Mouse (Mus musculus) embryonic facial prominence, embryonic 12.5 days (tissue): ENCODE results near the gene Prpsap1. TPM values are rescaled to one million over a fixed set of nuclear protein-coding genes. Genes with fewer than 3 reads are reported as not detected.

Source experiments
- ATAC-seq: fragments of 200-750 bp; cut with Nextera tagmentation; 2 replicates; pipeline ENCODE4 v1.8.0; 2017; ENCODE audit not compliant: insufficient number of reproducible peaks, insufficient read depth, low FRiP score, low TSS enrichment
- H3K27ac ChIP-seq: fragments of 300-500 bp; sonication (generic); 2 replicates; pipeline ENCODE4 v1.5.1; 2016; ENCODE audit warnings: mild to moderate bottlenecking
- H3K27me3 ChIP-seq: fragments of 300-500 bp; sonication (generic); 2 replicates; pipeline ENCODE4 v1.6.1; 2016; ENCODE audit warnings: mild to moderate bottlenecking, moderate library complexity
- H3K36me3 ChIP-seq: fragments of 300-500 bp; sonication (generic); 2 replicates; pipeline ENCODE4 v1.6.1; 2016; ENCODE audit warnings: mild to moderate bottlenecking
- H3K4me1 ChIP-seq: fragments of 300-500 bp; sonication (generic); 2 replicates; pipeline ENCODE4 v1.6.1; 2016
- H3K4me2 ChIP-seq: fragments of 300-500 bp; sonication (generic); replicated peaks from 2 replicates; pipeline ENCODE4 v1.6.1; 2016; ENCODE audit warnings: mild to moderate bottlenecking, moderate library complexity
- H3K4me3 ChIP-seq: fragments of 300-500 bp; sonication (generic); 2 replicates; pipeline ENCODE4 v1.5.1; 2016; ENCODE audit warnings: mild to moderate bottlenecking
- H3K9ac ChIP-seq: fragments of 300-500 bp; sonication (generic); 2 replicates; pipeline ENCODE4 v1.6.1; 2016; ENCODE audit warnings: mild to moderate bottlenecking, moderate library complexity
- H3K9me3 ChIP-seq: fragments of 300-500 bp; sonication (generic); 2 replicates; pipeline ENCODE4 v1.6.1; 2016; ENCODE audit warnings: mild to moderate bottlenecking, moderate library complexity
- WGBS: fragments of 180-500 bp; shearing (Covaris S2); methylation state at CpG from one replicate; pipeline ENCODE4 v1.1.7; 2016; 5-methylcytosine and 5-hydroxymethylcytosine counted together
- polyA plus RNA-seq: library from polyadenylated mRNA; unstranded; fragments of >200 nt; fragmentation: Nextera tagmentation; extraction: Ambion mirVana; gene quantifications from 2 replicates; pipeline ENCODE4 v1.2.1, GENCODE M21; 2016

Gene Prpsap1
- polyA plus RNA-seq, 1 experiment from 2014 or later, result 197 TPM

DNA sequence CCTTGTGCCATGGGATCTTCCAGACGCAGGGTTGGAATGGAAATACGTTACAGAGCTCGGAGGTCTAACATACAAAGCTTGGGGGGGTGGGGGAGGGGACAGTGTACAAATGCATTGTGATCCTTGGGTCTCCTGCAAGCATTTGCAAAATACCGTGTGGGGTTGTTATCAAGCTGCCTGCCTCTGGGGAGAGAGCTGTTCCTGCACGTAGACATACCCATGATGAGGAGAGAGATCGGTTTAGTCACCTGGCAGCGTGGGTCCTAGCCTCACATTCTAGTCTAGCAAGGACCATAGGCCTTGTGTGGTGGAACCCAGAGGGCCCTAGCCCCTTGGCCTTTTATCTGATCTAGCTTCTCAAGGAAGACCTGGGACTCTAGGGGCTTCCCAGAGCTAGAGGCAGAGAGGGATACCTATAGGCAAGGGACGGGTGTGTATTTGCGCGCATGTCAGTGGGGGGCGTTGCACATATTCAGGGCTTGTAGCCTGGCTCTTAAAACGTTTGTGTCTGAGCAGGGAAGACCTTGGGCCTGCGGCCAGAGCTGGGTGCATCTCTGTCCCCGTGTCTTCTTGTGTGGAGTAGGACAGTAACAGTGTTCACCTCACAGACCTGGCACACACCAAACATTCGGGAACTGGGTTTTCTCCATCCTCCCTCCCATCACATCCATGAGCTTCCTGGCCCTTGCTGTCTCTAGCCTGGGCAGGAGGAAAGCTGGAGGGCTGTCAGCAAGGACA is 51.7 kb downstream of the Prpsap1 start:
- no peak for ATAC-seq
- H3K27ac ChIP-seq, result 0 out of 2 replicates have a peak overlapping the region, but pooled peaks have one; percentile 46
- no peak overlapping the region for H3K4me3 ChIP-seq
- H3K4me1 ChIP-seq, result peaks cover 13% of the 10 kb centered on the region
- peaks cover 11% of the 10 kb centered on the region for H3K27me3 ChIP-seq
- H3K9ac ChIP-seq, result no peak overlapping the region
- no peak overlapping the region for H3K4me2 ChIP-seq
- H3K9me3 ChIP-seq, result no peaks in the 10 kb centered on the region
- 77% methylated on average over 15 of the region's 15 CpGs for WGBS
- H3K36me3 ChIP-seq, result peaks cover 21% of the 10 kb centered on the region

DNA sequence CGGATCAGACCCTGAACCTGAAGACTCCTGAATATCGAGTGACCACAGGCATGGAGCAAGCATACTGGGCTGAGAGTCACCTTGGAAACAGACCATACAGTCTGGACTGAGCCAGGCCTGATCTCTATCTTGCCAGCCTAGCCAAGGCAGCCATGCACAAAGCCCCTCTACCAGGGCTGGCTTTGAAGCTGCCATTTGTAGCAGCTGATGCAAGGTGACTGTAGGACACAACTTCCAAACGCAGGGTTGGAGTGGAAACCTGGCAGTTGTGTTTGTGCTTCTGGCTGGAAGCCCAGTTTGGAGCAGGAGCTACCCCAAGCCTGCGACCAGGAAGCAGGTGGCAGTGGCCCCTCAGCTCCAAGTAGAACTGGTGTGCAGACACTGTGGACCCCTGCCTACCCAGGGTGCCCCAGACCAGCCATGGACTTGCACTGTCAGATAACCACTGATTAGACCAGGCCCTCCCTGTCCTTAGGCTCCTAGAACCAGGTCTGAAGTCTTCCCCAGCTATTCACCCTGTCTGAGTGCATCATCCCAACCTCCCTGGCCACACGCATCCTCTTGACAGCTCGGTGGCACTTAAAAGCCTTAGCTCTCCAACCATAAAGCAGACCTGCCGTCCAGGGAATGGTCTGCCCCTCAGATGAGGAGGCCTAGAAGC is 53.5 kb downstream of the Prpsap1 start:
- H3K9ac ChIP-seq, result no peak overlapping the region
- H3K9me3 ChIP-seq, result no peaks in the 10 kb centered on the region
- H3K27ac ChIP-seq, result no peak overlapping the region
- no peaks in the 10 kb centered on the region for H3K27me3 ChIP-seq
- no peak overlapping the region for H3K4me3 ChIP-seq
- peaks cover 27% of the 10 kb centered on the region for H3K4me1 ChIP-seq
- no peak for ATAC-seq
- no peak overlapping the region for H3K4me2 ChIP-seq
- WGBS, result 80% methylated on average over 7 of the region's 7 CpGs
- H3K36me3 ChIP-seq, result peaks cover 30% of the 10 kb centered on the region

DNA sequence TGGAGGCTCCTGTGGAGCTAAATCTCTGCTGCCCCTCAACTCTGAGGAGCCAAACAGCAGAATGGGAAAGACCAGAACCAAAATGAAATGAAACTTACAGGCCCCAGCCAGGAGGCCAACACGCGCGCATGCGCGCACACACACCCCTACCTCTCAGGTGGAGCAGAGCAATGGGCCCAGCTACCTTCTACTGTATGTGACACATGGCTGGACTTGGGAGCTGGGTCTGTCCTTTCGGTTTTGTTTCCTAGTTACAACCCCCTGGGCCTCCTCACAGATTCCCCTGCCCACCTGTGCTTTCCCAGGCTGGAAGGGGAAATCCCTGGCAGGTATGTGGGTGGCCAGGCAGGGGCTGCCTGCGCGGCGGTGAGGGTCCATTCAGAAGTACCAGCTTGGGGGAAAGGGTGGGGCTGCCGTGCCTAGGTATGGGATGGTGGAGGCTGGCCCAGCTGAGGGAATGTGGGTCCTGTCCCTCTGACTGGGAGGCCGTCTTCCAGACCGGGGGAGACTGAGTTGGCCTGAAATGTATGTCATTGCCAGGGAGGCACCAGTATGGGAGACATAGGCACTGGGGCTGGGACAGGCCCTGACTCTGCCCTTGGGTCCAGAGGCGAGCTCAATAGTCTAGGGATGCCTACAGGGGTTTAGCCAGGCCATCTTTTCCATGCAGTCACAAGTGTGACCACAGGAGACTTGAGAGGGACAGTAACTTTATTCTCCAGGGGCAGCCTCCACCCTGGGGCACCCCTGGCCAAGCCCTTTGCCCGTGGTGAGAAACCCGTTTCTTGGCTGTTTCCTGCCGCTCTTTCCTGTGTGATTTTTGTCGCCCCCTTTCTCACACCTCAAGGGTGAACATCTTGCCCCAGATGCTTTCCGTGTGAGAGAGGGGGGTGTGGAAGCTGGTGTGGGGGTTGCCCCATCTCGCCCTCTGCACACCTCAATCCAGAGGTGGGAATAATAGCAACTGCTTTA is 54.4 kb downstream of the Prpsap1 start:
- Histone ChIP-seq H3K27me3 (no peaks in the 10 kb centered on the region), H3K9me3 (no peaks in the 10 kb centered on the region), H3K4me2 (no peak overlapping the region), H3K4me1 (peaks cover 30% of the 10 kb centered on the region), H3K4me3 (no peak overlapping the region), H3K9ac (no peak overlapping the region), H3K36me3 (peaks cover 30% of the 10 kb centered on the region), H3K27ac (no peak overlapping the region)
- WGBS, result 86% methylated on average over 19 of the region's 19 CpGs
- ATAC-seq, result no peak

DNA sequence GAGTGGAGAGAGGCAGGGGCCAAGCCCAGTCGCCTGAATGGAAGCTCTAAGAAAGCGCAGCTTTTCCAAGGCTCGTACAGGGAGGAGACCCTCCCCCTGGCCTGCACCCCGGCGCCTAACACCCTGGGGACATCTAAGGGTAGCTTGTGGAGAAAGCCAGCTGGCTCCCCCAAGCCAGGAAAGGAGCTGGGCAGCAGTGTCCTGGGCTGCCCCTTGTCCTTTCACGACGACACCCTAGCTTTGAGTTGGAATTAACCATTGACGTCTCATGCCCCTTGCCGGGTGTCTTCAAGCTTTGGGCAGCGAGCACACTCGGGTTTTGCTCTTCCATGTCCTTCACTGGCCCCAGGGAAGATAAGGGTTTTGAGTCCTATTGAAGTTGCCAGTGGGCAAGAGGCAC is 56.5 kb downstream of the Prpsap1 start:
- H3K27me3 ChIP-seq, result no peaks in the 10 kb centered on the region
- H3K27ac ChIP-seq, result no peak overlapping the region
- no peak for ATAC-seq
- no peak overlapping the region for H3K4me2 ChIP-seq
- H3K9me3 ChIP-seq, result no peaks in the 10 kb centered on the region
- WGBS, result 87% methylated on average over 11 of the region's 11 CpGs
- H3K4me3 ChIP-seq, result no peak overlapping the region
- peaks cover 27% of the 10 kb centered on the region for H3K4me1 ChIP-seq
- peaks cover 30% of the 10 kb centered on the region for H3K36me3 ChIP-seq
- no peak overlapping the region for H3K9ac ChIP-seq

DNA sequence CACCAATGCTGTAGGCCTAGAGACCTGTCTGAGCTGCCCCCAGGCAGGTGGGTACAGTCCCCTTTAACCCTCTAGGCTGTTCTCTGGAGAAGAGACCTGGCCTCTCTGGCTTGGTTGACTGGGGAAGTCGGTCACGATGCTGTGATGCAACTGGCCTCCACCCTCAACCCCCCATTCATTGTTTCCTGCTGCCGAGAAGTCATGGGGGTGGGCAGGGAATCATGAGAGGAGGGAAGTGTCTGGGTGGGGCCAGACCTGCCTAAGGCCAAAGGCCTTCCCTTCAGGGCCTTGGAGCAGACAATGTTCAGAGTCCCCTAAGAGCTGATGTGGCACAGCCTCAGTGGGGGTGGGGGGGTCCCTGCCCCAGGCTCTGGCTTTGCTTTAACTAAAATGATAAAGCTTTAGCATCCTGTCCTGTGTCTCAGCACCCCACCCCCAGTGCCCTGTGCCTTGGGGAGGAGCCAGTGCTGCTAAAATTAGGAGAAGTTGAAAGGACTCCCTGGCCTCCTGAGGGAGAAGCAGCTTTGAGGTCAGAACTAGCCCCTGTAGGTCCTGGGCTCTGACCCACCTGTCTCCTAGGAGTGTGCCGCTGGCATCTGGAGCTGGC is 57.2 kb downstream of the Prpsap1 start:
- no peak for ATAC-seq
- H3K27ac ChIP-seq, result peak overlapping the region; percentile 14; the same call in 1 of the 2 replicates
- H3K4me1 ChIP-seq, result peaks cover 27% of the 10 kb centered on the region
- H3K4me3 ChIP-seq, result no peak overlapping the region
- H3K36me3 ChIP-seq, result peaks cover 30% of the 10 kb centered on the region
- no peaks in the 10 kb centered on the region for H3K9me3 ChIP-seq
- WGBS, result 44% methylated on average over 4 of the region's 4 CpGs
- H3K9ac ChIP-seq, result peak overlapping the region; percentile 21; the same call in 1 of the 2 replicates
- peak overlapping the region; percentile 90 for H3K4me2 ChIP-seq
- H3K27me3 ChIP-seq, result no peaks in the 10 kb centered on the region

DNA sequence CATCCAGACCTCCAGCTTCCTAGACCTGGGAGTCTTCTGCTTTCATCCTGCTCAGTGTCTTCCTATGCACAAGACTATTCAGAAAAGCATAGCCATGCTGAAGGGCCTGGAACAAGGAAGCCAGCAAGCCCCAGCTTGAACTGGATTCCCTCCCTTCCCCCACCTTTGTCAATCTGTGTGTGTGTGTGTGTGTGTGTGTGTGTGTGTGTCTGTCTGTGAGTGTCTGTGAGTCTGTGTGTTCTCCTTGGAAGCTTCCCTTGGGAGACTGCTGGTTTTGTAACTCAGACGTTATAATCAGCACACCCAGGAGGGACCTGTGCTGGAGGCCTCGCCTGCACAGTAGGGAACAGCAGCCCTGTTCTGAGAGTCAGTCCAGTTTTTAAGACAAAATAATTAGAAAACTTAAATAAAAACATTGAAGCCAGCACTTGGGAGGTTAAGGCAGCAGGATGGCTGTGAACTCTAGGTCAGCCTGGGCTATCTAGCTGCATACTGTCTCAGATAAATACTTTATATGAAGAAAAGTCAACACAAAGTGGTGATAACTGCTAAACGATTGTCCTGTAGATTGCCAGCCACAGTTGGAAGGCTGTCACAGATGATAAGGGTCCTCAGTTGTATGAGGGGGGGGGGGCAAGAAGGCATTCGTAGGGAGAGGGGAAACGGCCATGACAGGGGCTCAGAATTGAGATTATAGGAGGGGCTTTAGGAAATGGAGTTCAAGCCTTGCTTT is 57.8 kb downstream of the Prpsap1 start:
- Histone ChIP-seq H3K27me3 (no peaks in the 10 kb centered on the region), H3K4me1 (peaks cover 27% of the 10 kb centered on the region), H3K9me3 (no peaks in the 10 kb centered on the region), H3K36me3 (peaks cover 30% of the 10 kb centered on the region), H3K9ac (peak overlapping the region; percentile 44; the same call in 1 of the 2 replicates), H3K4me3 (peak overlapping the region; percentile 73; the same call in 1 of the 2 replicates), H3K4me2 (peak overlapping the region; percentile 90), H3K27ac (peak overlapping the region; percentile 14; the same call in 1 of the 2 replicates)
- ATAC-seq, result no peak
- WGBS, result 59% methylated on average over 5 of the region's 5 CpGs

DNA sequence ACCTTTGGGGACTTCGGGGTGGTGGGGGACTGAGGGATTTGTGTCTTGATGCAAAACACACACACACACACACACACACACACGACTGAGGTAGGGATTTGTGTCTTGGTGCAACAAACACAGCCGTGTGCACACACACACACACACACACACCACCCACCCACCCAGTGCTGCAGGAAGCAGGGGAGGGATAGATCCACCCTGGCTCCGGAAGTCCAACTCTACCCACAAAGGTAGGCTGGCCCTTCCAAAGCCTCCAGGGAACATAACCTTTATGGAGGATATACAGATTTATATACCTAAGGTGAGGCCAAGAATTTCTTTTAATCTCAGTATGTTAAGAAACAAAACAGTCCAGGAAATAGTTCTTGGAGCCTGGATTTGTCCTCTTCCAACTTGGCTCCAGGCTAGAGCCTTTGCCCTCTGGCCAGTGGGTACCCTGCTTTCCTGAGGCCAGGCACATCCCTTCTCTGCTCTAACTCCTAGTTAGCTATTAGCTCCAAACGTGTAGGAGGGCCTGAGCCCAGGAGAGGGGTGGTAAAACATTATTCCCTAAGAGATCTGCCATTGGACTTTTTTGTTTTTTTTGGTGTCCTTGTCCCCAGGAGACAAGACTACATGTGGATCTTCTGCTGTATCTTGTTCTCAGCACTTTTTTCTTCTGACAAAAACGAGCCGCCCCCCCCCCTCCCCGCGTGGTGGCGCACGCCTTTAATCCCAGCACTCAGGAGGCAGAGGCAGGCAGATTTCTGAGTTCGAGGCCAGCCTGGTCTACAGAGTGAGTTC is 58.8 kb downstream of the Prpsap1 start:
- Histone ChIP-seq H3K4me1 (peaks cover 27% of the 10 kb centered on the region), H3K9me3 (no peaks in the 10 kb centered on the region), H3K9ac (peak overlapping the region; percentile 93), H3K27ac (peak overlapping the region; percentile 92), H3K36me3 (peaks cover 24% of the 10 kb centered on the region), H3K4me3 (peak overlapping the region; percentile 73), H3K4me2 (peak overlapping the region; percentile 90), H3K27me3 (no peaks in the 10 kb centered on the region)
- WGBS, result 46% methylated on average over 12 of the region's 12 CpGs
- no peak for ATAC-seq

DNA sequence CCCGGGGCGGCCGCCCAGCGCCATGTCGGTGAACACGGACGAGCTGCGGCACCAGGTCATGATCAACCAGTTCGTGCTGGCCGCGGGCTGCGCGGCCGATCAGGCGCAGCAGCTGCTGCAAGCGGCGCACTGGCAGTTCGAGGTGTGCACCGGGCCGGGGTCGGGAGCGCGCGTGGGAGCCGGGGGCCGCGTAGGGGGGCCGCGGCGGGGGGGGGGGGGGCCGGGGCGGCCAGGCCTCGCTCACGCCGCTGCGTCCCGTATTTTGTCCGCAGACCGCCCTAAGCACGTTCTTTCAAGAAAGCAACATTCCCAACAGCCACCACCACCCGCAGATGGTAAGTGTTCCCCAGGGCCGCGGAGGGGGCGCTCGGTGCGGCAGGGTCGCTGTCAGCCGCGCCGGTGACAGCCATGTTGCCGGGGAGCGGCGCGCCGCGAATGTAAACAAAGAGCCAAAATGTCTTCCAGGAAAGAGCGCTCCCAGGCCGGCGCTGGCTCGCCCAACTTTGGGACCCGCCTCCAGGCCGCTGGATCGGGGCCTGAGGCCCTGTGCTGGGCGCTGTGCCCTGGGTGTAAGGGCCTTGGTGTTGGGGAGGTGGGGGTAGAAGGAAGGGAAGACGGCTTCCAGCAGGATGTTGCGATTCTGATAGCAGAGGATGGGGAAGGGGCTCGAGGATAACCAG is 59.6 kb downstream of the Prpsap1 start:
- H3K36me3 ChIP-seq, result peaks cover 20% of the 10 kb centered on the region
- H3K27ac ChIP-seq, result peak overlapping the region; percentile 92
- ATAC-seq, result no peak
- peak overlapping the region; percentile 93 for H3K9ac ChIP-seq
- H3K9me3 ChIP-seq, result no peaks in the 10 kb centered on the region
- H3K4me3 ChIP-seq, result peak overlapping the region; percentile 73
- H3K4me1 ChIP-seq, result peaks cover 27% of the 10 kb centered on the region
- H3K4me2 ChIP-seq, result peak overlapping the region; percentile 90
- WGBS, result under 1% methylated on average over 49 of the region's 67 CpGs
- H3K27me3 ChIP-seq, result no peaks in the 10 kb centered on the region

DNA sequence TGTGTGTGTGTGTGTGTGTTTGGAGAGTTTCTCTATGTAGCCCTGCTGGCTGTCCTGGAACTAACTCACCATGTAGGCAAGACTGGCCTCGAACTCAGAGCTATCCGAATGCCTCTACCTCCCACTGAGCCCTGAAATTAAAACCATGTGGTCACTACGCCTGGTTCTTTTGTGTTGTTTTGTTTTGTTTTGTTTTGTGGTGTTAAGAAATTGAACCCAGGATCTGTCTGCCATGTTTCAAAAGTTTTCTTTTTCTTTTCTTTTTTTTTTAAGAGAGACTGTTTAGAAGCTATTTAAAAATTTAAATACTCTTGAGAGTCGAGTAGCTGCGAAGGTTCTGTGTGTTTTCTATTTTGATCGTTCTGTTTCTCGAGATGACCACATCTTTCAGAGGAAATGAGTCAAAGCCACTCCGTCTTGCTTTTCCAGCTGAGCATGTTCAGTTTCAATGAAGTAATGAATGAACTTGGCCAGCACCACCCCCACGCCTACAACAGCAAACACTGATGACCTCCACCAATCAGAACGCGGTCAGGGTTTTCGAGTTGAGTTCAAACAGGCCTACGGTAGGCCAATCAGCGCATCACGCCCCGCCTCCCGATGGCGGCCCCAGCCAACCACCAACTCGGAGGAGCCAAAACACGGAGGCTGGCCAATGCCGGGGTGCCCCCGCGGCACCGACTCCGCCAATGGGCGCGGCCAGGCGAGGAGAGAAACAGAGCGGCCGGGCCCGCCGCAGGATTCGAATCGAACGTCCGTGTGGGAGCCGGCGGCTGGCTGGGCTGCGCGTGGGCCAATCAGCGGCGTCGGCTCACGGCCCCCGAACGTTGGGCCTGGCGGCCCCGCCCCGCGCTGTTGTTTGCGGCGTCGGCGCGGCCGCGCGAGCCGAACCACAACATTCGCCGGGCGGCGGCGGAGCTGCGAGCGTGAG is 60.4 kb downstream of the Prpsap1 start, which contains the start of gene Ubald2:
Gene Ubald2 (plus strand): TSS at position 739 of the 931 bp plus-strand sequence.
- Histone ChIP-seq H3K27me3 (no peaks in the 10 kb centered on the region), H3K4me3 (peak within 1 kb of the TSS; percentile 73), H3K4me1 (peaks cover 31% of the 10 kb centered on the region), H3K9ac (peak within 1 kb of the TSS; percentile 93), H3K4me2 (peak within 1 kb of the TSS; percentile 90), H3K27ac (peak within 1 kb of the TSS; percentile 92), H3K9me3 (no peaks in the 10 kb centered on the region), H3K36me3 (peaks cover 14% of the 10 kb centered on the region)
- peak; percentile 98 for ATAC-seq
- 1% methylated on average over 66 of the region's 66 CpGs for WGBS
